Mouse (Mus musculus) MEL (cell line): ENCODE results near the gene Ptpro. TPM values are rescaled to one million over a fixed set of nuclear protein-coding genes. Genes with fewer than 3 reads are reported as not detected.

Source experiments
- DNase-seq: peaks from one replicate; pipeline ENCODE4 v3.0.0; 2011; ENCODE audit warnings: low read depth, low spot score
- H3K27ac ChIP-seq: 2 replicates; pipeline ENCODE4 v1.5.1; 2012; ENCODE audit warnings: low read depth, mild to moderate bottlenecking, control low read depth, low read length, moderate library complexity; ENCODE audit not compliant: control insufficient read depth
- H3K27me3 ChIP-seq, 2 experiments: fragments of 150-350 bp in 1 of 2; sonication (generic) in 1 of 2; 2 replicates each; pipeline ENCODE4 v1.6.1; 2012; ENCODE audit warnings: low read length in 2 of 2, mild to moderate bottlenecking in 2 of 2, improper control_type of control experiment in 1 of 2, moderate library complexity in 1 of 2; ENCODE audit not compliant: insufficient read depth in 2 of 2, control insufficient read depth in 1 of 2
- H3K36me3 ChIP-seq, 2 experiments: 2 replicates each; pipeline ENCODE4 v1.6.1; 2012 to 2014; ENCODE audit warnings: low read length in 2 of 2, improper control_type of control experiment in 1 of 2, inconsistent platforms in 1 of 2, mild to moderate bottlenecking in 1 of 2; ENCODE audit not compliant: insufficient read depth in 2 of 2, control insufficient read depth in 1 of 2
- H3K4me1 ChIP-seq, 2 experiments: fragments of 150-350 bp in 1 of 2; sonication (generic) in 1 of 2; 2 replicates each; pipeline ENCODE4 v1.6.1; 2012; ENCODE audit warnings: low read length in 2 of 2, improper control_type of control experiment in 1 of 2, mild to moderate bottlenecking in 1 of 2; ENCODE audit not compliant: insufficient read depth in 2 of 2, control insufficient read depth in 1 of 2
- H3K4me3 ChIP-seq, 2 experiments: fragments of 150-350 bp in 1 of 2; sonication (generic) in 1 of 2; 2 replicates each; pipeline ENCODE4 v1.5.1; 2012; ENCODE audit warnings: low read depth in 2 of 2, low read length in 2 of 2, mild to moderate bottlenecking in 2 of 2, moderate library complexity in 2 of 2, control low read depth in 1 of 2, improper control_type of control experiment in 1 of 2; ENCODE audit not compliant: control insufficient read depth in 1 of 2, insufficient read depth in 1 of 2
- H3K79me2 ChIP-seq: 2 replicates; pipeline ENCODE4 v1.6.1; 2012; ENCODE audit warnings: mild to moderate bottlenecking, low read length, moderate library complexity; ENCODE audit not compliant: control insufficient read depth, poor library complexity, insufficient read depth
- H3K9ac ChIP-seq: 2 replicates; pipeline ENCODE4 v1.6.1; 2012; ENCODE audit warnings: low read depth, mild to moderate bottlenecking, control low read depth, low read length, moderate library complexity; ENCODE audit not compliant: control insufficient read depth, poor library complexity, severe bottlenecking
- H3K9me3 ChIP-seq: fragments of 150-350 bp; sonication (generic); replicated peaks from 2 replicates; pipeline ENCODE4 v1.6.1; 2012; ENCODE audit warnings: mild to moderate bottlenecking, low read length, improper control_type of control experiment, moderate library complexity; ENCODE audit not compliant: insufficient read depth
- CHD1 ChIP-seq: IDR thresholded peaks from 2 replicates; pipeline ENCODE4 v1.6.1; 2012; ENCODE audit warnings: low read depth, mild to moderate bottlenecking, inconsistent platforms, low read length, improper control_type of control experiment
- CHD2 ChIP-seq: IDR thresholded peaks from 2 replicates; pipeline ENCODE4 v1.6.1; 2011; ENCODE audit warnings: low read length, improper control_type of control experiment
- CTCF ChIP-seq, 3 experiments: IDR thresholded peaks in 2 of 3; conservative IDR thresholded peaks in 1 of 3; 2 replicates each; pipeline ENCODE4 v1.5.1; 2011 to 2012; ENCODE audit warnings: low read length in 3 of 3, low read depth in 2 of 3, mild to moderate bottlenecking in 2 of 3, improper control_type of control experiment in 1 of 3, inconsistent platforms in 1 of 3, mixed read lengths in 1 of 3, moderate library complexity in 1 of 3; ENCODE audit not compliant: control insufficient read depth in 1 of 3, insufficient read depth in 1 of 3, poor library complexity in 1 of 3, severe bottlenecking in 1 of 3
- E2F4 ChIP-seq: IDR thresholded peaks from 2 replicates; pipeline ENCODE4 v1.6.1; 2011; ENCODE audit warnings: low read depth, low read length, improper control_type of control experiment, borderline replicate concordance
- ELF1 ChIP-seq: IDR thresholded peaks from 2 replicates; pipeline ENCODE4 v1.6.1; 2014; ENCODE audit warnings: low read depth, mild to moderate bottlenecking, inconsistent platforms, low read length, improper control_type of control experiment, moderate library complexity
- ETS1 ChIP-seq: IDR thresholded peaks from 2 replicates; pipeline ENCODE4 v1.6.1; 2012; ENCODE audit warnings: low read depth, mild to moderate bottlenecking, inconsistent platforms, low read length, improper control_type of control experiment, moderate library complexity
- GATA1 ChIP-seq: IDR thresholded peaks from 2 replicates; pipeline ENCODE4 v1.6.1; 2011; ENCODE audit warnings: low read depth, low read length, improper control_type of control experiment
- HCFC1 ChIP-seq: IDR thresholded peaks from 2 replicates; pipeline ENCODE4 v1.6.1; 2012; ENCODE audit warnings: low read depth, mild to moderate bottlenecking, inconsistent platforms, low read length, improper control_type of control experiment, moderate library complexity
- MAX ChIP-seq: IDR thresholded peaks from 2 replicates; pipeline ENCODE4 v1.6.1; 2011; ENCODE audit warnings: low read length, improper control_type of control experiment
- MEF2A ChIP-seq: IDR thresholded peaks from 2 replicates; pipeline ENCODE4 v1.6.1; 2014; ENCODE audit warnings: low read depth, mild to moderate bottlenecking, inconsistent platforms, low read length, improper control_type of control experiment; ENCODE audit not compliant: poor library complexity, insufficient replicate concordance, severe bottlenecking; ENCODE audit errors: extremely low read depth
- MXI1 ChIP-seq: IDR thresholded peaks from 2 replicates; pipeline ENCODE4 v1.6.1; 2011; ENCODE audit warnings: mild to moderate bottlenecking, low read depth, low read length, improper control_type of control experiment
- NELFE ChIP-seq: IDR thresholded peaks from 2 replicates; pipeline ENCODE4 v1.6.1; 2011; ENCODE audit warnings: low read depth, low read length, improper control_type of control experiment
- NRF1 ChIP-seq: IDR thresholded peaks from 2 replicates; pipeline ENCODE4 v1.6.1; 2014; ENCODE audit warnings: low read depth, mild to moderate bottlenecking, inconsistent platforms, low read length, improper control_type of control experiment, moderate library complexity; ENCODE audit not compliant: poor library complexity, insufficient read depth, severe bottlenecking
- USF1 ChIP-seq: IDR thresholded peaks from 2 replicates; pipeline ENCODE4 v1.6.1; 2014; ENCODE audit warnings: low read depth, mild to moderate bottlenecking, inconsistent platforms, low read length, improper control_type of control experiment, moderate library complexity
- USF2 ChIP-seq, 2 experiments: IDR thresholded peaks; 2 replicates each; pipeline ENCODE4 v1.6.1; 2011 to 2012; ENCODE audit warnings: improper control_type of control experiment in 2 of 2, low read length in 2 of 2, borderline replicate concordance in 1 of 2, inconsistent platforms in 1 of 2, low read depth in 1 of 2, mild to moderate bottlenecking in 1 of 2; ENCODE audit not compliant: insufficient read depth in 1 of 2
- ZKSCAN1 ChIP-seq: IDR thresholded peaks from 2 replicates; pipeline ENCODE4 v1.6.1; 2012; ENCODE audit warnings: low read depth, mild to moderate bottlenecking, inconsistent platforms, low read length, improper control_type of control experiment, moderate library complexity
- polyA plus RNA-seq, 2 experiments: library from polyadenylated mRNA; stranded (reverse) in 1 of 2; unstranded in 1 of 2; fragments of >175 nt in 1 of 2; fragments of >200 nt in 1 of 2; gene quantifications; 2 replicates each; pipeline versions ENCODE4 v1.2.1 to v1.2.4; 2012; ENCODE audit warnings: low replicate concordance in 2 of 2, low read depth in 1 of 2; ENCODE audit not compliant: insufficient read length in 2 of 2, insufficient read depth in 1 of 2, missing spikeins in 1 of 2
- total RNA-seq: library from RNA; depleted of rRNA; stranded (reverse); fragments of 300-350 nt; gene quantifications from 2 replicates; pipeline ENCODE4 v1.2.3, GENCODE M21; 2012

Ptpro gene
- total and polyA plus RNA-seq, 3 experiments: not detected

DNA sequence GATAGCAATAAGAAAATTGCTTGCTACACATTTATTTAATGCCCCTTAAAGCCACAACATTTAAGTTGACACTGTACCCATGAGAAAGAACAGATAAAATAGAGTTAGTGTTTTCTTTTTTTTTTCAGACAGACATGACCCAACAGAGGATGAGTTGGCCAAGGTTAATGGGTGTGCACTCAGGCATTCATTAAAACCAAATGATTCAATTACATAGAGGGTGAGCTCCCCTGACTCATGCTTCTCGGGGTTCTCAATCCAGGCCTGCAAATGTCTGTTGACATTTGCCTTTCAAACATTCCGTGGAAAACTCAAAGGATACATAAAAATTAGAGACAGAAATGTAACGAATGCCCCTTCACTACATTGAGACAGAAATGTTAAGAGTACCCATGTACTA is 79.7 kb downstream of the Ptpro start:
- H3K4me3 ChIP-seq: no peak overlapping the region
- DNase-seq: no peak
- no peaks in the 10 kb centered on the region for H3K27me3 ChIP-seq
- H3K4me1 ChIP-seq: no peaks in the 10 kb centered on the region
- H3K36me3 ChIP-seq: no peaks in the 10 kb centered on the region
- no peak for TF ChIP-seq ETS1
- no peak for TF ChIP-seq USF2 (IDR thresholded peaks at IDR 0.05; ENCODE audit: borderline replicate concordance in 1 of 2, insufficient read depth in 1 of 2, low read depth in 1 of 2, low read length in 2 of 2)
- no peak for TF ChIP-seq MAX
- no peak for TF ChIP-seq CTCF (IDR thresholded peaks at IDR 0.05 in 2 of 3, conservative IDR thresholded peaks at IDR 0.05 in 1 of 3; ENCODE audit: control insufficient read depth in 1 of 3, insufficient read depth in 1 of 3, low read depth in 2 of 3, low read length in 3 of 3, poor library complexity in 1 of 3, severe bottlenecking in 1 of 3)
- no peak overlapping the region for H3K9ac ChIP-seq
- no peaks in the 10 kb centered on the region for H3K79me2 ChIP-seq
- no peak overlapping the region for H3K27ac ChIP-seq
- no peaks in the 10 kb centered on the region for H3K9me3 ChIP-seq

DNA sequence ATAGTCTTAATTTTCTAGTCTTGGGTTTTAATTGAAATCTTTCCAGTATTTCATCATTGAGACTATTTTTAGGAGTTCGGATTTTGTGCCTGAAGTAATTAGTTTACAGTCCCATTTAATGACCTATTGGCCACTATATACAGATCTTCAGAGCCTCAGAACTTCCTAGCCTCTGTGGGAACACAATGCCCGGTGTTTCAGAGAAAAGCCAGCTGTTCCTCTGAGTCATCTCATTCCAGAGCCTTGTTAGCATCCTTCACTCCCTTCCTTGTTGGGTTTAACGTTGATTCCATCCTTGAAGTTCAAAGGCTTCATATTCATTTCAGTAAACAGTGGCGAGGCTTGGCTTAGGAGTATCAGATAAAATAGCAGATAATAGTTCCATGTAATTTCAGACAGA is 87.0 kb downstream of the Ptpro start:
- no peak overlapping the region for H3K27ac ChIP-seq
- H3K9ac ChIP-seq: no peak overlapping the region
- H3K79me2 ChIP-seq: no peaks in the 10 kb centered on the region
- no peaks in the 10 kb centered on the region for H3K4me1 ChIP-seq
- no peaks in the 10 kb centered on the region for H3K36me3 ChIP-seq
- H3K27me3 ChIP-seq: no peaks in the 10 kb centered on the region
- no peaks in the 10 kb centered on the region for H3K9me3 ChIP-seq
- H3K4me3 ChIP-seq: no peak overlapping the region
- no peak for DNase-seq
- TF ChIP-seq ZKSCAN1 (no peak), ELF1 (no peak), CTCF (IDR thresholded peaks at IDR 0.05 in 2 of 3, conservative IDR thresholded peaks at IDR 0.05 in 1 of 3; ENCODE audit: control insufficient read depth in 1 of 3, insufficient read depth in 1 of 3, low read depth in 2 of 3, low read length in 3 of 3, poor library complexity in 1 of 3, severe bottlenecking in 1 of 3) (no peak), MEF2A (no peak), USF1 (no peak), E2F4 (no peak), GATA1 (no peak), MXI1 (no peak), CHD1 (no peak), HCFC1 (no peak), NELFE (no peak), CHD2 (no peak), NRF1 (no peak)
- TF ChIP-seq, all 39 proteins: peak for 0
